Mouse (Mus musculus) heart, postnatal 0 days (tissue): ENCODE data around the gene Ube2t.

Experiments used
- CTCF ChIP-seq: IDR thresholded peaks from 2 replicates; pipeline ENCODE4 v1.5.1; 2016; ENCODE audit warnings: antibody characterized with exemption, control low read depth, low read depth
- EP300 ChIP-seq: IDR thresholded peaks from 2 replicates; pipeline ENCODE4 v1.6.1; 2016; ENCODE audit warnings: antibody characterized with exemption, low read depth

DNA sequence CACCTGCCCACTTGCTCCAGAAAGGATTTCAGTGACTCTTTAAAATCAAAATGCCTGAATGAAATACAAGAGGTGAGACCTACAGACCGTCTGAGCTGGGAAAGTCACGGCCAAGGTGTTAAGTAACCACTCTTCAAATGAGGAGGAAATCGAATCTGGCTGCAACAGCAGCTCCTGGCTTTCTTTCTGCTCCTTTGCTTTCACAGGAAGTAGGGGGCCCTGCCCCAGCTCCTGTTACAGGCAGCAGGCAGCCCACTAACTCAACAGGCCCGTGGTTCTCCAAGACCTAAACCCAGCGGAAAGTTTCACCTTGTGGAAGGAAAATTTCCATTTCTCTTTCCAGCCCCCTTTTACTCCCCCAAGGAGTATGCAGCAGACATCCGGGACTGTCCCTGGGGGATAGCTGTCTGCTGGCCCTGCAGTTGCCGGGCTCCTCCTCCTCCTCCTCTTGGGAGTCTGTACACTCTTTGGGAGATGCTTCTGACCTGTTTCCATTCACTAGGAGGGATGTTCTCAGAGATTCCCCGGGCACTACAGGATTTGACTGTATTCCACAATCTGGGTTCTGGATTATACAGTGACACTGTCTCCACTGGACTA lies 29.8 kb downstream of the Ube2t start:
- TF ChIP-seq CTCF: no peak
- TF ChIP-seq EP300: no peak
